Mouse (Mus musculus): ENCODE results near the gene Chil5.

DNA sequence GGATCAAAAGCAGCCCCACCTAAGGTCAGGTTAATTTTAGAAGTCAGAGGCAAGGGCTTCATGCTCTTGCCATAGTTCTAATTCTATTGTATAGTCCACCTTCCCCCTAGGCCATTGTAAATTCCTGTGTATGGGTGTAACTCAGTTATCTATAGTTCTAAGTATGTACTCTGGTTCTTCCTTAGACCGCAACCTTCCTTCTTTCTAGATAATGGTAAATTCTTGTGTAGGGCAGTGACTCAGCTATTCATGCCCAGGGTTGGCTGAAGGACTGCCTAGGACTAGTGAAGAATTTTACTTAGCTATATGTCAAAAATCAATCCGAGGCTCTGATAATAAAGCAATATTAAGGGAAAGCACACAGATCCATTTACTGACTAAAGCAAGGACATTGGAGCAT lies 7.7 kb upstream of the Chil5 start:
- no peak for TF ChIP-seq POLR2A (IDR thresholded peaks at IDR 0.05; ENCODE audit: insufficient read depth, low read depth, low read length)
- TF ChIP-seq CTCF (IDR thresholded peaks at IDR 0.05), result no peak

Data from heart, adult 2 months (tissue).